ENCODE assay signal across 8 mouse cellular contexts in genomic region chr10:94687801-94688419, GRCm38 (mm10). TPM values are rescaled to one million over a fixed set of nuclear protein-coding genes. Genes with fewer than 3 reads are reported as not detected.
DNase-seq lines count a peak whose midpoint lies in the region; ATAC-seq and TF ChIP-seq lines count a peak whose summit lies in the region.

No protein-coding gene starts in this region.

- DNase-seq in heart, postnatal 14 days, result no peak
- DNase-seq in ES-E14 (ENCODE audit: low read depth, low spot score), result peak; percentile 27
- DNase-seq in embryonic facial prominence, embryonic 10.5 days (ENCODE audit: low spot score), result no peak
- DNase-seq in liver, postnatal 0 days, result no peak
- no peak for DNase-seq in cerebellum, adult 18-20 months

- 2% methylated on average over 20 of the region's 20 CpGs for WGBS in heart, embryonic 16.5 days
- WGBS in embryonic facial prominence, embryonic 10.5 days, result 3% methylated on average over 20 of the region's 20 CpGs
- 3% methylated on average over 16 of the region's 20 CpGs for WGBS in hindbrain, embryonic 16.5 days
- WGBS in liver, postnatal 0 days (ENCODE audit: insufficient replicate concordance), result 1% methylated on average over 20 of the region's 20 CpGs
- 2% methylated on average over 20 of the region's 20 CpGs for WGBS in stomach, embryonic 14.5 days

- ATAC-seq in heart, embryonic 16.5 days (replicated peaks; ENCODE audit: extremely low read depth, insufficient read depth, low FRiP score), result peak; percentile 73
- peak; percentile 80 for ATAC-seq in hindbrain, embryonic 16.5 days
- ATAC-seq in liver, postnatal 0 days, result peak; percentile 78
- peak; percentile 66 for ATAC-seq in stomach, embryonic 14.5 days (ENCODE audit: insufficient number of reproducible peaks, insufficient read depth, low FRiP score, low read depth)

- H3K4me3 ChIP-seq in heart, embryonic 16.5 days (ENCODE audit: low read length), result peak overlapping the region; percentile 62
- peak overlapping the region; percentile 95 to 100 for H3K4me3 ChIP-seq in ES-E14 (ENCODE audit: insufficient read depth in 1 of 2, low read depth in 1 of 2, low read length in 2 of 2, poor library complexity in 1 of 2, severe bottlenecking in 1 of 2)
- H3K4me3 ChIP-seq in embryonic facial prominence, embryonic 10.5 days, result peak overlapping the region; percentile 97
- peak overlapping the region; percentile 98 for H3K4me3 ChIP-seq in hindbrain, embryonic 16.5 days (ENCODE audit: low read length)
- H3K4me3 ChIP-seq in liver, postnatal 0 days (ENCODE audit: low read depth, low read length), result peak overlapping the region; percentile 93
- peak overlapping the region; percentile 82 for H3K4me3 ChIP-seq in stomach, embryonic 14.5 days (ENCODE audit: low read depth, low read length)

- H3K36me3 ChIP-seq in heart, embryonic 16.5 days (ENCODE audit: control insufficient read depth, insufficient read depth), result no peaks in the 10 kb centered on the region
- H3K36me3 ChIP-seq in ES-E14 (ENCODE audit: control insufficient read depth, insufficient read depth, low read length, poor library complexity, severe bottlenecking), result no peaks in the 10 kb centered on the region
- peaks cover 6% of the 10 kb centered on the region for H3K36me3 ChIP-seq in embryonic facial prominence, embryonic 10.5 days (replicated peaks)
- no peaks in the 10 kb centered on the region for H3K36me3 ChIP-seq in hindbrain, embryonic 16.5 days (ENCODE audit: control insufficient read depth, insufficient read depth, low read length)
- no peaks in the 10 kb centered on the region for H3K36me3 ChIP-seq in liver, postnatal 0 days (replicated peaks; ENCODE audit: insufficient read depth, low read length)
- H3K36me3 ChIP-seq in stomach, embryonic 14.5 days (ENCODE audit: control insufficient read depth, insufficient read depth, low read length), result no peaks in the 10 kb centered on the region

- TF ChIP-seq CTCF in liver, postnatal 0 days (IDR thresholded peaks at IDR 0.05; ENCODE audit: low read depth), result no peak

- peak overlapping the region; percentile 71 for H3K4me2 ChIP-seq in heart, embryonic 16.5 days (ENCODE audit: low read depth, low read length)
- H3K4me2 ChIP-seq in hindbrain, embryonic 16.5 days (ENCODE audit: low read length), result peak overlapping the region; percentile 75
- H3K4me2 ChIP-seq in liver, postnatal 0 days (ENCODE audit: low read depth, low read length), result peak overlapping the region; percentile 93
- H3K4me2 ChIP-seq in stomach, embryonic 14.5 days (replicated peaks; ENCODE audit: low read depth, low read length), result peak overlapping the region; percentile 80

- no peaks in the 10 kb centered on the region for H3K9me3 ChIP-seq in heart, embryonic 16.5 days (replicated peaks; ENCODE audit: control insufficient read depth, low read length)
- H3K9me3 ChIP-seq in ES-E14 (ENCODE audit: control insufficient read depth, insufficient read depth, low read depth, low read length), result no peaks in the 10 kb centered on the region
- H3K9me3 ChIP-seq in embryonic facial prominence, embryonic 10.5 days, result 0 out of 2 replicates have a peak, but pooled peaks cover under 1% of the 10 kb centered on the region
- no peaks in the 10 kb centered on the region for H3K9me3 ChIP-seq in hindbrain, embryonic 16.5 days (ENCODE audit: control insufficient read depth, low read length)
- H3K9me3 ChIP-seq in liver, postnatal 0 days (ENCODE audit: low read length), result no peaks in the 10 kb centered on the region
- H3K9me3 ChIP-seq in stomach, embryonic 14.5 days (ENCODE audit: control insufficient read depth, low read depth, low read length), result no peaks in the 10 kb centered on the region

- intact Hi-C loops in heart, postnatal 14 days (cut with DNase I), result no loop called here

- H3K4me1 ChIP-seq in heart, embryonic 16.5 days (ENCODE audit: control insufficient read depth, insufficient read depth, low read length), result peaks cover 8% of the 10 kb centered on the region
- peaks cover 0 to 2% of the 10 kb centered on the region in 2 experiments; a peak in 1 of 4 replicates for H3K4me1 ChIP-seq in ES-E14 (ENCODE audit: control insufficient read depth in 2 of 2, insufficient read depth in 2 of 2, low read length in 2 of 2, poor library complexity in 1 of 2)
- peaks cover 19% of the 10 kb centered on the region for H3K4me1 ChIP-seq in embryonic facial prominence, embryonic 10.5 days
- H3K4me1 ChIP-seq in hindbrain, embryonic 16.5 days (ENCODE audit: control insufficient read depth, insufficient read depth, low read depth, low read length), result peaks cover 8% of the 10 kb centered on the region; the same call in 1 of the 2 replicates
- H3K4me1 ChIP-seq in liver, postnatal 0 days (ENCODE audit: insufficient read depth), result peaks cover 11% of the 10 kb centered on the region
- H3K4me1 ChIP-seq in stomach, embryonic 14.5 days (ENCODE audit: control insufficient read depth, insufficient read depth, low read length), result no peaks in the 10 kb centered on the region

- H3K27ac ChIP-seq in heart, embryonic 16.5 days (ENCODE audit: low read length), result peak overlapping the region; percentile 85
- peak overlapping the region; percentile 35; the same call in 1 of the 2 replicates for H3K27ac ChIP-seq in ES-E14 (ENCODE audit: insufficient read depth, low read depth, low read length, poor library complexity, severe bottlenecking)
- H3K27ac ChIP-seq in embryonic facial prominence, embryonic 10.5 days (replicated peaks), result peak overlapping the region; percentile 98
- H3K27ac ChIP-seq in hindbrain, embryonic 16.5 days (ENCODE audit: low read depth, low read length), result peak overlapping the region; percentile 92
- H3K27ac ChIP-seq in liver, postnatal 0 days (ENCODE audit: low read depth), result peak overlapping the region; percentile 95
- peak overlapping the region; percentile 91 for H3K27ac ChIP-seq in stomach, embryonic 14.5 days (ENCODE audit: low read length)

- no peak for TF ChIP-seq EP300 in liver, postnatal 0 days (IDR thresholded peaks at IDR 0.05; ENCODE audit: low read depth)

- no peaks in the 10 kb centered on the region for H3K27me3 ChIP-seq in heart, embryonic 16.5 days (ENCODE audit: control insufficient read depth, insufficient read depth, low read length)
- H3K27me3 ChIP-seq in embryonic facial prominence, embryonic 10.5 days (replicated peaks; ENCODE audit: low read depth, poor library complexity, severe bottlenecking), result no peaks in the 10 kb centered on the region
- no peaks in the 10 kb centered on the region for H3K27me3 ChIP-seq in hindbrain, embryonic 16.5 days (replicated peaks; ENCODE audit: control insufficient read depth, insufficient read depth, low read length)
- no peaks in the 10 kb centered on the region for H3K27me3 ChIP-seq in liver, postnatal 0 days (ENCODE audit: insufficient read depth, low read length)
- H3K27me3 ChIP-seq in stomach, embryonic 14.5 days (ENCODE audit: control insufficient read depth, insufficient read depth, low read length), result no peaks in the 10 kb centered on the region

- H3K9ac ChIP-seq in heart, embryonic 16.5 days (ENCODE audit: low read length), result peak overlapping the region; percentile 82
- H3K9ac ChIP-seq in ES-E14 (ENCODE audit: insufficient read depth, low read depth, low read length, poor library complexity, severe bottlenecking), result peak overlapping the region; percentile 94
- H3K9ac ChIP-seq in hindbrain, embryonic 16.5 days (ENCODE audit: low read depth, low read length), result peak overlapping the region; percentile 93
- H3K9ac ChIP-seq in liver, postnatal 0 days (replicated peaks), result peak overlapping the region; percentile 89
- peak overlapping the region; percentile 95 for H3K9ac ChIP-seq in stomach, embryonic 14.5 days (replicated peaks; ENCODE audit: low read depth, low read length)

- in situ Hi-C loops in ES-E14 (cut with MboI; ENCODE audit: low sequenced_read_pairs in 2 of 2, unreplicated experiment in 2 of 2), result loop anchor here (10.0 to 25.0 kb wide), 3 partner anchors 267 to 774 kb away; no protein-coding TSS in a partner anchor

TF ChIP-seq in ES-E14, 5 proteins besides CTCF, POLR2A, EP300 and RAD21:
- TF ChIP-seq ZC3H11A (IDR thresholded peaks at IDR 0.05; ENCODE audit: borderline replicate concordance, low read depth, low read length) (no peak), ZNF384 (IDR thresholded peaks at IDR 0.05; ENCODE audit: low read depth, low read length) (no peak), MAFK (IDR thresholded peaks at IDR 0.05; ENCODE audit: insufficient read depth, low read depth, low read length) (no peak), HCFC1 (IDR thresholded peaks at IDR 0.05; ENCODE audit: borderline replicate concordance, insufficient read depth, low read length) (no peak), CHD2 (IDR thresholded peaks at IDR 0.05; ENCODE audit: low read depth, low read length) (no peak)

RNA-seq across cellular contexts. Expression of gene Cep83, which starts 0.5 kb away (rescaled TPM):
- 15.2 and 18.1 TPM in 2 replicates for polyA plus RNA-seq in heart, embryonic 16.5 days (2015; fragmentation: Nextera tagmentation; extraction: Ambion mirVana)
- 10 to 100 TPM; 20.1 to 21.5 TPM for total RNA-seq in heart, postnatal 14 days (2021)
- total RNA-seq in ES-E14 (2012; rRNA removed), result 24.5 and 25.2 TPM in 2 replicates
- 19.3 and 20.0 TPM in 2 replicates for polyA plus RNA-seq in embryonic facial prominence, embryonic 10.5 days (2016; fragmentation: Nextera tagmentation; extraction: Ambion mirVana)
- polyA plus RNA-seq in hindbrain, embryonic 16.5 days (2015; fragmentation: Nextera tagmentation; extraction: Ambion mirVana), result 15.5 and 17.0 TPM in 2 replicates
- polyA plus RNA-seq in liver, postnatal 0 days (2015; fragmentation: Nextera tagmentation; extraction: Ambion mirVana), result 5.7 and 5.9 TPM in 2 replicates
- polyA plus RNA-seq in stomach, embryonic 14.5 days (2014; fragmentation: Nextera tagmentation; extraction: Ambion mirVana), result 20.9 and 24.4 TPM in 2 replicates

Comparison
In these comparisons a context has a peak if more than half of its experiments do, and no peak if none do; other contexts are left out.
1. H3K27ac ChIP-seq: peak in every context shown above with its lines; median percentile 98 in embryonic facial prominence, embryonic 10.5 days; 95 in liver, postnatal 0 days; 92 in hindbrain, embryonic 16.5 days; 91 in stomach, embryonic 14.5 days; 85 in heart, embryonic 16.5 days; 35 in ES-E14.